11 mouse cellular contexts compared by ENCODE assay signal in genomic region chr3:103141287-103141686, GRCm38 (mm10). TPM values are rescaled to one million over a fixed set of nuclear protein-coding genes. Genes with fewer than 3 reads are reported as not detected.
DNase-seq lines count a peak whose midpoint lies in the region; ATAC-seq and TF ChIP-seq lines count a peak whose summit lies in the region.
"Had no signal": no experiment of that assay in that cellular context is flagged by ENCODE, and none has a peak within 500 bp of the region (broad histone marks: within the 10 kb centered on the region; RNA-seq: fewer than 3 reads in every experiment).

No protein-coding gene starts in this region.

- H3K4me2 ChIP-seq in limb, embryonic 14.5 days (replicated peaks; ENCODE audit: low read depth, low read length, severe bottlenecking) = no peak overlapping the region
- H3K4me2 ChIP-seq: embryonic facial prominence, embryonic 13.5 days had no signal

- H3K4me3 ChIP-seq in limb, embryonic 14.5 days (replicated peaks; ENCODE audit: low read length) = no peak overlapping the region
- H3K4me3 ChIP-seq in limb, embryonic 10.5 days = no peak overlapping the region
- H3K4me3 ChIP-seq in embryonic fibroblast, embryonic 13.5 days (ENCODE audit: insufficient read depth, low read length) = no peak overlapping the region
- H3K4me3 ChIP-seq: embryonic facial prominence, embryonic 13.5 days had no signal

- no peaks in the 10 kb centered on the region for H3K9me3 ChIP-seq in limb, embryonic 14.5 days (ENCODE audit: control insufficient read depth, low read length)
- no peaks in the 10 kb centered on the region for H3K9me3 ChIP-seq in limb, embryonic 10.5 days (replicated peaks)
- H3K9me3 ChIP-seq: embryonic facial prominence, embryonic 13.5 days had no signal

- no peak for TF ChIP-seq POLR2A in limb, embryonic 14.5 days (IDR thresholded peaks at IDR 0.05; ENCODE audit: borderline replicate concordance, extremely low read depth, insufficient read depth, insufficient read length)
- TF ChIP-seq POLR2A in embryonic fibroblast, embryonic 13.5 days (IDR thresholded peaks at IDR 0.05; ENCODE audit: low read depth, low read length) = no peak

- H3K36me3 ChIP-seq in limb, embryonic 14.5 days (ENCODE audit: control insufficient read depth, insufficient read depth, low read length) = peaks cover 5% of the 10 kb centered on the region; the same call in 1 of the 2 replicates
- H3K36me3 ChIP-seq in limb, embryonic 10.5 days = no peaks in the 10 kb centered on the region

- H3K4me1 ChIP-seq in limb, embryonic 14.5 days (ENCODE audit: control insufficient read depth, insufficient read depth, low read length) = peaks cover 2% of the 10 kb centered on the region; the same call in 1 of the 2 replicates
- peaks cover 13% of the 10 kb centered on the region; the same call in 1 of the 2 replicates for H3K4me1 ChIP-seq in limb, embryonic 10.5 days
- peaks cover 3% of the 10 kb centered on the region; the same call in 1 of the 2 replicates for H3K4me1 ChIP-seq in embryonic fibroblast, embryonic 13.5 days (ENCODE audit: control insufficient read depth, insufficient read depth, low read length)

- ATAC-seq in limb, embryonic 14.5 days (ENCODE audit: low FRiP score, low read depth) = no peak; the same call in 1 of the 2 replicates

- no peak overlapping the region for H3K9ac ChIP-seq in limb, embryonic 14.5 days (ENCODE audit: low read depth, low read length, severe bottlenecking)
- H3K9ac ChIP-seq: embryonic facial prominence, embryonic 13.5 days had no signal

- no peak for TF ChIP-seq CTCF in embryonic fibroblast, embryonic 13.5 days (IDR thresholded peaks at IDR 0.05; ENCODE audit: borderline replicate concordance, insufficient read depth, low read length)

- WGBS in limb, embryonic 14.5 days = 85% methylated on average over 11 of the region's 11 CpGs
- WGBS in limb, embryonic 10.5 days = 94% methylated on average over 11 of the region's 11 CpGs

- peak; percentile 10 for DNase-seq in limb, embryonic 14.5 days (ENCODE audit: low spot score)
- DNase-seq in limb, embryonic 10.5 days (ENCODE audit: low spot score) = no peak
- DNase-seq in NIH3T3 (ENCODE audit: low read depth) = peak; percentile 66
- DNase-seq in lung, postnatal 10 days = peak; percentile 24
- DNase-seq in kidney, adult 11 months = no peak
- no peak for DNase-seq in retina, postnatal 1 day
- DNase-seq in c-Kit-positive CD71-positive TER-119-positive erythroid progenitor cells, embryonic 14.5 days (ENCODE audit: low spot score) = no peak
- DNase-seq: kidney, adult 2 months; right cerebral cortex, postnatal 4 days had no signal

- H3K27me3 ChIP-seq in limb, embryonic 14.5 days (ENCODE audit: control insufficient read depth, insufficient read depth, low read length) = no peaks in the 10 kb centered on the region
- H3K27me3 ChIP-seq in limb, embryonic 10.5 days (ENCODE audit: low read depth, poor library complexity, severe bottlenecking) = no peaks in the 10 kb centered on the region
- H3K27me3 ChIP-seq: embryonic facial prominence, embryonic 13.5 days had no signal

- H3K27ac ChIP-seq in limb, embryonic 14.5 days (replicated peaks; ENCODE audit: low read depth, low read length) = no peak overlapping the region
- H3K27ac ChIP-seq in limb, embryonic 10.5 days = no peak overlapping the region
- H3K27ac ChIP-seq in embryonic fibroblast, embryonic 13.5 days (ENCODE audit: insufficient read depth, low read length) = 0 out of 2 replicates have a peak overlapping the region, but pooled peaks have one; percentile 7
- H3K27ac ChIP-seq: embryonic facial prominence, embryonic 13.5 days had no signal

RNA-seq across cellular contexts. Expression of gene Bcas2, which starts 30.2 kb away (rescaled TPM):
- 99.9 and 155 TPM in 2 replicates for polyA plus RNA-seq in limb, embryonic 14.5 days (2012; rRNA removed)
- 161 and 163 TPM in 2 replicates for polyA plus RNA-seq in limb, embryonic 14.5 days (2014; fragmentation: Nextera tagmentation; extraction: Ambion mirVana)
- polyA plus RNA-seq in limb, embryonic 10.5 days (2016; fragmentation: Nextera tagmentation; extraction: Ambion mirVana) = 234 and 238 TPM in 2 replicates
- 91.1 and 111 TPM in 2 replicates for polyA plus RNA-seq in embryonic fibroblast, embryonic 13.5 days (2011; ENCODE audit: insufficient read length, low read depth, missing spikeins)

RNA-seq across cellular contexts. Expression of gene Dennd2c, which starts 38.9 kb away (rescaled TPM):
- polyA plus RNA-seq in limb, embryonic 14.5 days (2012; rRNA removed) = 8.6 and 10.0 TPM in 2 replicates
- 12.6 and 13.4 TPM in 2 replicates for polyA plus RNA-seq in limb, embryonic 14.5 days (2014; fragmentation: Nextera tagmentation; extraction: Ambion mirVana)
- 1.7 and 3.1 TPM in 2 replicates for polyA plus RNA-seq in limb, embryonic 10.5 days (2016; fragmentation: Nextera tagmentation; extraction: Ambion mirVana)
- 4.8 and 5.3 TPM in 2 replicates for polyA plus RNA-seq in embryonic fibroblast, embryonic 13.5 days (2011; ENCODE audit: insufficient read length, low read depth, missing spikeins)

Comparison
In these comparisons a context has a peak if more than half of its experiments do, and no peak if none do; other contexts are left out.
1. DNase-seq: peak in limb, embryonic 14.5 days (single experiment), NIH3T3 (single experiment) and lung, postnatal 10 days (single experiment); none in limb, embryonic 10.5 days (single experiment), kidney, adult 11 months (single experiment), retina, postnatal 1 day (single experiment) and c-Kit-positive CD71-positive TER-119-positive erythroid progenitor cells, embryonic 14.5 days (single experiment).